Mouse (Mus musculus): ENCODE data around the gene Spin1. TPM values are rescaled to one million over a fixed set of nuclear protein-coding genes. Genes with fewer than 3 reads are reported as not detected.

Gene Spin1
- polyA plus RNA-seq, 1 experiment, result 11.7 TPM

DNA sequence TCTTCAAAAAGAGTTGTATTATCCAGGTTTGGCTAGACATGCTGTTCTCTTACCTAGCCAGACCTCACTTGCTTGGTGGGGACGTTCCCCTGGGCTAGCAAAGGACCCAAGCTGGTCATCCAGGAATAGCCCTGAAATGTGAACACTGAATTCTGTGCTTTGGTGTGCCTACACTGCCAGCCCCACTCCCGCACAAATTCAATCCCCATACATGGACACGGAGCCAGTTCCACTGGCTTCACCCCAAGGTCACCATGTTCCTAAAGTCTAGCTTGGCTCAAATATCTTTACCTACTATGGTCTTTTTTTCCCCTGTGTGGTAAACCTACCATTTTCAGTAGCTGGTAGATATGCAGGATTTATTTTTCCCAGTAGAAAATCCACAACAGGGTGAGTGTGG lies 97.0 kb downstream of the Spin1 start:
- 75% methylated on average over 3 of the region's 3 CpGs for WGBS
- H3K36me3 ChIP-seq (ENCODE audit: control insufficient read depth, insufficient read depth, low read length), result no peaks in the 10 kb centered on the region
- no peaks in the 10 kb centered on the region for H3K4me1 ChIP-seq (ENCODE audit: control insufficient read depth, insufficient read depth, insufficient read length, low read length)
- H3K4me3 ChIP-seq (ENCODE audit: low read depth, low read length), result no peak overlapping the region
- H3K27me3 ChIP-seq (ENCODE audit: control insufficient read depth, insufficient read depth, low read length), result no peaks in the 10 kb centered on the region
- H3K27ac ChIP-seq (ENCODE audit: insufficient read depth, low read depth, low read length), result no peak overlapping the region
- TF ChIP-seq POLR2A (IDR thresholded peaks at IDR 0.05; ENCODE audit: low read depth, low read length) (no peak), CTCF (IDR thresholded peaks at IDR 0.05; ENCODE audit: extremely low read depth, insufficient read length, insufficient replicate concordance, low read depth, low read length) (no peak)

DNA sequence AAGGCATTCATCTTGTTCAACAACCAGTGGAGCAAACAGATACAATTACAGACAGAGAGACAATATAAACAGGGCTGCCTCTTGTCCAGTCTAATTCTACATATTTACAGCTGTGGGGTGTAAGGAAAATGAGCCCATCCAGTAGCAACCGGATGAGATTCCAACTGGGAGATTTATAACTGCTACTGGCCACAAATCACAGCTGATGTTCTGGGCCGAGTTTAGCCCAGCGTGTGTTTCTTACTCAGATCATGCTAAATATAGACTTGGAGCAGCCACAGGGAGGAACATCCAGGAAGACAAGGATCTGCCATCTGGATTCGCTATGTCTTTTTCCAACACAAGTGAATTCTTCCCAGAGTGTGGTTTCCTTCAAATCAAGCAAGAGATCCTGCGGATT lies 97.5 kb downstream of the Spin1 start:
- Histone ChIP-seq H3K4me3 (ENCODE audit: low read depth, low read length) (no peak overlapping the region), H3K36me3 (ENCODE audit: control insufficient read depth, insufficient read depth, low read length) (no peaks in the 10 kb centered on the region), H3K27ac (ENCODE audit: insufficient read depth, low read depth, low read length) (no peak overlapping the region), H3K4me1 (ENCODE audit: control insufficient read depth, insufficient read depth, insufficient read length, low read length) (no peaks in the 10 kb centered on the region), H3K27me3 (ENCODE audit: control insufficient read depth, insufficient read depth, low read length) (no peaks in the 10 kb centered on the region)
- no peak for TF ChIP-seq CTCF (IDR thresholded peaks at IDR 0.05; ENCODE audit: extremely low read depth, insufficient read length, insufficient replicate concordance, low read depth, low read length)
- TF ChIP-seq POLR2A (IDR thresholded peaks at IDR 0.05; ENCODE audit: low read depth, low read length), result no peak
- WGBS, result 68% methylated on average over 5 of the region's 5 CpGs

Other genes with a start within 250 kb of the Spin1 start
- gene Nxnl2, start 70.1 kb downstream of the Spin1 start, polyA plus RNA-seq (2012; rRNA removed), result 1.5 and 1.7 TPM in 2 replicates

All from small intestine, adult 2 months (tissue).